28 mouse cellular contexts compared by ENCODE assay signal in genomic region chr10:61730171-61730570, GRCm38 (mm10). TPM values are rescaled to one million over a fixed set of nuclear protein-coding genes. Genes with fewer than 3 reads are reported as not detected.
"Had no signal": no experiment of that assay in that cellular context is flagged by ENCODE, and none has a peak within 500 bp of the region (broad histone marks: within the 10 kb centered on the region; RNA-seq: fewer than 3 reads in every experiment).

No protein-coding gene starts in this region.

- H3K4me2 ChIP-seq: heart, embryonic 12.5 days; hindbrain, embryonic 12.5 days; hindbrain, embryonic 14.5 days; kidney, embryonic 15.5 days; limb, embryonic 12.5 days; liver, embryonic 12.5 days had no signal

- H3K36me3 ChIP-seq: hindbrain, embryonic 10.5 days; hindbrain, embryonic 12.5 days had no signal

- H3K27me3 ChIP-seq: heart, embryonic 12.5 days; hindbrain, embryonic 12.5 days; kidney, embryonic 15.5 days; liver, embryonic 12.5 days had no signal

- DNase-seq: gastrocnemius, adult 2 months; gastrocnemius, postnatal 10 days; gastrocnemius, postnatal 25 days; heart, adult 18-20 months; heart, postnatal 10 days; heart, postnatal 4 days; kidney, adult 11 months; kidney, adult 2 months; kidney, adult 9 months; kidney, postnatal 14 days; kidney, postnatal 36 days; layer of hippocampus, adult 9-11 months; layer of hippocampus, postnatal 36 days; liver had no signal

- H3K4me1 ChIP-seq: heart, embryonic 12.5 days; hindbrain, embryonic 10.5 days; hindbrain, embryonic 12.5 days; limb, embryonic 10.5 days; limb, embryonic 12.5 days; liver, embryonic 12.5 days had no signal

- H3K27ac ChIP-seq: gastrocnemius, adult 2 months; heart, embryonic 10.5 days; hindbrain, embryonic 10.5 days; hindbrain, embryonic 12.5 days; hindbrain, embryonic 14.5 days; kidney, embryonic 15.5 days; kidney, postnatal 0 days; limb, embryonic 10.5 days; limb, embryonic 12.5 days; liver, embryonic 12.5 days; liver, embryonic 14.5 days had no signal

- ATAC-seq: hindbrain, embryonic 16.5 days; inflammation-experienced regulatory T-cells, adult 6 months; intestine, embryonic 16.5 days; liver, embryonic 12.5 days had no signal

- H3K9me3 ChIP-seq: heart, embryonic 10.5 days; hindbrain, embryonic 10.5 days; kidney, embryonic 15.5 days; limb, embryonic 10.5 days; liver, embryonic 12.5 days had no signal

- H3K9ac ChIP-seq: heart, embryonic 12.5 days; hindbrain, embryonic 12.5 days; hindbrain, embryonic 14.5 days; kidney, embryonic 15.5 days; limb, embryonic 12.5 days; liver, embryonic 12.5 days; liver, embryonic 14.5 days had no signal

- H3K4me3 ChIP-seq: gastrocnemius, adult 2 months; heart, embryonic 10.5 days; heart, embryonic 12.5 days; hindbrain, embryonic 10.5 days; hindbrain, embryonic 12.5 days; kidney, embryonic 15.5 days; limb, embryonic 10.5 days; limb, embryonic 12.5 days; liver, embryonic 12.5 days had no signal

RNA-seq across cellular contexts. Expression of gene H2afy2, which starts 53.8 kb away (rescaled TPM):
- polyA plus RNA-seq: inflammation-experienced regulatory T-cells, adult 6 months had no signal
